Mouse (Mus musculus) limb, embryonic 11.5 days (tissue): Measurements from ENCODE around the gene Taf3. TPM values are rescaled to one million over a fixed set of nuclear protein-coding genes. Genes with fewer than 3 reads are reported as not detected.

Experiments
- ATAC-seq: fragments of 200-750 bp; cut with Nextera tagmentation; 2 replicates; pipeline ENCODE4 v1.8.0; 2017; ENCODE audit warnings: low read depth; ENCODE audit not compliant: insufficient number of reproducible peaks, low FRiP score, low TSS enrichment
- DNase-seq: peaks from one replicate; pipeline ENCODE4 v3.0.0-alpha.2; 2015; ENCODE audit warnings: low spot score
- H3K27ac ChIP-seq: fragments of 300-500 bp; sonication (generic); replicated peaks from 2 replicates; pipeline ENCODE4 v1.5.1; 2014; ENCODE audit warnings: low read depth, mild to moderate bottlenecking, low read length
- H3K27me3 ChIP-seq: fragments of 300-500 bp; sonication (generic); 2 replicates; pipeline ENCODE4 v1.6.1; 2014; ENCODE audit warnings: mild to moderate bottlenecking, low read length, mixed read lengths; ENCODE audit not compliant: control insufficient read depth, insufficient read depth
- H3K36me3 ChIP-seq: fragments of 300-500 bp; sonication (generic); 2 replicates; pipeline ENCODE4 v1.6.1; 2014; ENCODE audit warnings: mild to moderate bottlenecking, low read length, moderate library complexity, mixed read lengths; ENCODE audit not compliant: control insufficient read depth, insufficient read depth
- H3K4me1 ChIP-seq: fragments of 300-500 bp; sonication (generic); 2 replicates; pipeline ENCODE4 v1.6.1; 2014; ENCODE audit warnings: low read length, mixed read lengths; ENCODE audit not compliant: control insufficient read depth, insufficient read depth
- H3K4me2 ChIP-seq: fragments of 300-500 bp; sonication (generic); 2 replicates; pipeline ENCODE4 v1.6.1; 2014; ENCODE audit warnings: low read depth, mild to moderate bottlenecking, moderate library complexity; ENCODE audit not compliant: severe bottlenecking
- H3K4me3 ChIP-seq: fragments of 300-500 bp; sonication (generic); 2 replicates; pipeline ENCODE4 v1.5.1; 2014; ENCODE audit warnings: low read depth, low read length
- H3K9ac ChIP-seq: fragments of 300-500 bp; sonication (generic); 2 replicates; pipeline ENCODE4 v1.6.1; 2014; ENCODE audit warnings: mild to moderate bottlenecking, low read length
- H3K9me3 ChIP-seq: fragments of 300-500 bp; sonication (generic); 2 replicates; pipeline ENCODE4 v1.6.1; 2016; ENCODE audit warnings: low read length; ENCODE audit not compliant: control insufficient read depth
- WGBS: fragments of 180-500 bp; shearing (Covaris S2); extraction: QIAGEN DNeasy Blood & Tissue Kit; methylation state at CpG from one replicate; pipeline ENCODE4 v1.1.7; 2014; 5-methylcytosine and 5-hydroxymethylcytosine counted together
- polyA plus RNA-seq: library from polyadenylated mRNA; unstranded; fragments of >200 nt; fragmentation: Nextera tagmentation; extraction: Ambion mirVana; gene quantifications from 2 replicates; pipeline ENCODE4 v1.2.1, GENCODE M21; 2014

The Taf3 gene
- polyA plus RNA-seq, 1 experiment from 2014 or later = 17.3 TPM

DNA sequence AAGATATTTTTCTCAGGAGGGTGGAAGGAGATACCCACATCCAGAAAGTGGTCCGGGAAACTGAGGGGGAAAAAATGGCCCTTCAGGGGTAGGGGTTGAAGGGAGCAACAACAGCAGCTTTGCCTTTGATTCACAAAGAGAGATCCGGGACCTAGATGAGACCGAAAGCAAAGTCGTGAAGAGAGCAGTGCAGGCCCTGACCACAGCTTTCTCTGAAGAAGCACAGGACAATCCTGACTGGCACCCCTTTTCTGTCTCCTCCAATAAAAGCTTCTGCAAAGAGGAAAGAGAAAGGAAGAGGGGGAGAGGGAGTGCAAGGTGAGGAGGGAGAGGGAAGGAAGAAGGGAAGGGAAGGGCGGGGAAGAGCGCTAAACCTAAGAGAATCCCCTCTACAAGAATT lies 176.6 kb downstream of the Taf3 start:
- peaks cover 37% of the 10 kb centered on the region for H3K27me3 ChIP-seq
- no peak overlapping the region for H3K9ac ChIP-seq
- no peak for ATAC-seq

DNA sequence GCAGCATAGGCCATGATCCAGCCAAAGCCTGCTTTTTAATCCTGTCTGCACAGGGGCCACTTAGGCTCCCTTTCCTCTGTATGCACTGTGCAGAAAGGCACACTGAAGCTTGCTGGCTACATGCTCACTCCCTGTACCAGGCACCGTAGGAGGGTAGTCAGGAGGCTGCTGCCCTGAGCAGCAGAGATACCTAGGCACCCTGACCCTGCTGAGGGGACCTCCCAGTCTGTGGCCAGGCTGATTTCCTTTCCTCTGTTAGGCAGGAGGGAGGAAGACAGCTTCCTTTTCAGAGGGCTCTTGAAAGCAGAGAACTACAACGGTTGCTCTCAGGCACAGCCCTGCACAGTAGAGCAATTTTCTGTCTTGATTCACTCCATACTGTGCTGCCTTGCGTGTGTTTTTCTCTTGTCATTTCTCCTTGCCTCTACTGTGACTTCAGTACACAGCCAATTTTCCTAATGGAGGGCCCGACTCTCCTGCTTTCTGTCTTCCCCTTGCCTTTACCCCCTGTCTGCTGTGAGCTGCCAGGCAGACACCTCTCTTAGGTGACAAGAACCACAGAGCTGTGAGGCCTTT lies 177.2 kb downstream of the Taf3 start:
- H3K27ac ChIP-seq = no peak overlapping the region
- H3K4me2 ChIP-seq = no peak overlapping the region
- DNase-seq (no peak), ATAC-seq (no peak)
- 0 out of 2 replicates have a peak, but pooled peaks cover 3% of the 10 kb centered on the region for H3K4me1 ChIP-seq
- peaks cover 33% of the 10 kb centered on the region for H3K27me3 ChIP-seq
- 24% methylated on average over 4 of the region's 4 CpGs for WGBS
- no peaks in the 10 kb centered on the region for H3K36me3 ChIP-seq
- no peaks in the 10 kb centered on the region for H3K9me3 ChIP-seq
- H3K9ac ChIP-seq = no peak overlapping the region
- H3K4me3 ChIP-seq = no peak overlapping the region

More for the DNA sequence above, 176.6 kb downstream of the Taf3 start:
- Histone ChIP-seq H3K36me3 (no peaks in the 10 kb centered on the region), H3K9me3 (no peaks in the 10 kb centered on the region), H3K4me1 (0 out of 2 replicates have a peak, but pooled peaks cover 3% of the 10 kb centered on the region), H3K4me3 (no peak overlapping the region), H3K4me2 (no peak overlapping the region), H3K27ac (no peak overlapping the region)
- 27% methylated on average over 6 of the region's 6 CpGs for WGBS
- no peak for DNase-seq

DNA sequence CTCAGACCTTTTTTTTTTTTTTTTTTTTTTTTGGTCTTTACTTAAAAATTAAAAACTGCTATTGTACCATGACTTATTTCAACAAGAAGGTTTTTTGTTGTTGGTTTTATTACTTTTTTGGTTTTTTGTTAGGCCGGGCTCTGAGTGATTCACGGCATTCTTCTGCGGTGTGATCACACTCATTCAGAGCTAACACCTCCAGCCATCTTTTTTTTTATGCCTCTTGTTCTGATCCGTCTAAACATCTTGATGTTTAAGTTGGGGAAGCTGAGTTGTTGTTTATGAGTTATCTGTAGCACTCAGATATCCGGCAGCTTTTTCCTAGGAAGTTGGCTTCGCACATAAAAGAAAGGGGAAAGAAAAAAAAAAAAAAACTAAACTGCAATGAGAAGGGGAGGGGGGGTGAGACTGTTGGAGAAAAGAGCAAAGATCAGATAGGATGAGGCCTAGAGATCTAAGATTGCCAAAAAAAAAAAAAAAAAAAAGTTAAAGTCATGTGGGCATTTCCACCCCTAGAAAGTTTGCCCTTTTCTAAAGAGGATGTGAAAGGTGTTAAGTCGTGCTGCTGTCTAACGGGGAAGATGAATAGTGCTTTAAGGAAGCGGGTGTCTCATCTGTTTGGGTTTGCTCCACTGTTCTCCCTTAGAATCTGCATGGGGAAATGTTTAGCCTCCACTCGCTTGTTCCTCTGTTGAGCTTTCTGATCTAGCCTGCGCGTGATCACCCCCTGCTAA lies 181.1 kb downstream of the Taf3 start:
- ATAC-seq = no peak
- H3K4me3 ChIP-seq = no peak overlapping the region
- no peaks in the 10 kb centered on the region for H3K9me3 ChIP-seq
- no peak overlapping the region for H3K4me2 ChIP-seq
- no peak overlapping the region for H3K9ac ChIP-seq
- no peak overlapping the region for H3K27ac ChIP-seq
- peaks cover 3% of the 10 kb centered on the region; the same call in 1 of the 2 replicates for H3K27me3 ChIP-seq
- no peaks in the 10 kb centered on the region for H3K36me3 ChIP-seq
- H3K4me1 ChIP-seq = no peaks in the 10 kb centered on the region
- WGBS = 49% methylated on average over 12 of the region's 12 CpGs
- DNase-seq = no peak

Other genes starting within 250 kb of the Taf3 start
- gene 4930412O13Rik, start 167.3 kb downstream of the Taf3 start, polyA plus RNA-seq = 0.15 TPM in 1 of 2 replicates, not detected in the other
- 0.61 TPM in 1 of 2 replicates, not detected in the other for gene 9230102O04Rik, start 159.1 kb downstream of the Taf3 start, polyA plus RNA-seq
- gene Gata3, start 158.6 kb downstream of the Taf3 start, polyA plus RNA-seq = 3.9 and 4.4 TPM in 2 replicates
- gene Atp5c1, start 31.9 kb upstream of the Taf3 start, polyA plus RNA-seq = 562 and 607 TPM in 2 replicates
- gene Kin, start 32.0 kb upstream of the Taf3 start, polyA plus RNA-seq = 36.5 and 39.9 TPM in 2 replicates
- gene Itih2, start 82.8 kb upstream of the Taf3 start, polyA plus RNA-seq = 0.36 TPM in 1 of 2 replicates, not detected in the other
- 1.9 and 2.0 TPM in 2 replicates for gene Itih5, start 105.0 kb upstream of the Taf3 start, polyA plus RNA-seq